Mouse (Mus musculus) C2C12 (cell line): ENCODE results near the gene Gpx4. TPM values are rescaled to one million over a fixed set of nuclear protein-coding genes. Genes with fewer than 3 reads are reported as not detected.

Experiments
- H3K27me3 ChIP-seq: one replicate; pipeline ENCODE4 v1.6.1; 2011; ENCODE audit not compliant: control insufficient read depth, insufficient read depth, insufficient read length
- H3K36me3 ChIP-seq: one replicate; pipeline ENCODE4 v1.6.1; 2011; ENCODE audit not compliant: control insufficient read depth, insufficient read depth
- H3K4me3 ChIP-seq: one replicate; pipeline ENCODE4 v1.5.1; 2011; ENCODE audit warnings: mild to moderate bottlenecking, control low read depth; ENCODE audit not compliant: poor library complexity, insufficient read depth, severe bottlenecking
- H3K79me2 ChIP-seq: one replicate; pipeline ENCODE4 v1.6.1; 2011; ENCODE audit not compliant: control insufficient read depth, insufficient read depth
- H3K79me3 ChIP-seq: one replicate; pipeline ENCODE4 v1.6.1; 2011; ENCODE audit warnings: low read depth, control low read depth
- H3ac ChIP-seq: one replicate; pipeline ENCODE3; 2011; ENCODE audit warnings: low read depth; ENCODE audit not compliant: control insufficient read depth, insufficient read length
- CEBPB ChIP-seq: IDR thresholded peaks from one replicate; pipeline ENCODE4 v1.6.1; 2011; ENCODE audit warnings: low read depth, mild to moderate bottlenecking, control low read depth, moderate library complexity
- CTCF ChIP-seq: IDR thresholded peaks from one replicate; pipeline ENCODE4 v1.5.1; 2011; ENCODE audit not compliant: control insufficient read depth, insufficient read depth, insufficient read length
- FOSL1 ChIP-seq: IDR thresholded peaks from one replicate; pipeline ENCODE4 v1.8.0; 2011; ENCODE audit warnings: mild to moderate bottlenecking, low read length; ENCODE audit not compliant: poor library complexity, insufficient read depth, severe bottlenecking
- MAX ChIP-seq: IDR thresholded peaks from one replicate; pipeline ENCODE4 v1.6.1; 2011; ENCODE audit warnings: mild to moderate bottlenecking, control low read depth
- MYOD1 ChIP-seq: IDR thresholded peaks from one replicate; pipeline ENCODE4 v1.6.1; 2011; ENCODE audit warnings: low read depth; ENCODE audit not compliant: control insufficient read depth, insufficient read length
- MYOG ChIP-seq: IDR thresholded peaks from one replicate; pipeline ENCODE4 v1.6.1; 2011; ENCODE audit not compliant: control insufficient read depth, insufficient read length; ENCODE audit errors: extremely low read depth
- USF1 ChIP-seq: IDR thresholded peaks from one replicate; pipeline ENCODE4 v1.6.1; 2011; ENCODE audit warnings: low read depth, mild to moderate bottlenecking, control low read depth, moderate library complexity
- polyA plus RNA-seq: library from polyadenylated mRNA; unstranded; fragments of >200 nt; fragmentation: generic; extraction: Trizol; gene quantifications from one replicate; pipeline ENCODE4 v1.2.1, GENCODE M21; 2012; ENCODE audit warnings: missing spikeins

Gpx4 gene
- polyA plus RNA-seq, 1 experiment = 964 TPM

DNA sequence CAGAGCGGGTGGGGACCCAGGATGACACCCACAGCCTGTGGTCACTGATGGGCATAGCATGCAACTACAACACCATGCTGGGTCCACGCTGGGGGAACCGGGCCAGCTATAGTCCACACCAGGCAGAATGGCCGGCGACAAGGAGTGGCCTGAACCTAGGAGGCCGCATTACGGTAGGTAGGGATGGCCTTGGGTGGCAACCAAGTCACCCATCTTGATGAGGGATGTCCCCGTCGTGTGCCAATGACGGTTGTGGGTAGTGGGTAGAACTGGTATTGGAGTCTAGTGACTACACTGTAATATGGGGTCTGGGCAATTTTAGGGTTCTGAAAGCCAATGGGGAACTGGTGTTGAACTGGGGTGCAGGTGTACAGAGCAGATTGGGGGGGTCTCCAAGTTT is 30.0 kb upstream of the Gpx4 start:
- no peaks in the 10 kb centered on the region for H3K79me2 ChIP-seq
- H3K36me3 ChIP-seq = peaks cover 15% of the 10 kb centered on the region
- TF ChIP-seq USF1 (no peak), CTCF (no peak), MYOD1 (no peak), CEBPB (no peak), FOSL1 (no peak), MAX (no peak), MYOG (no peak)
- no peak overlapping the region for H3K4me3 ChIP-seq
- H3K27me3 ChIP-seq = no peaks in the 10 kb centered on the region
- no peak overlapping the region for H3ac ChIP-seq
- no peaks in the 10 kb centered on the region for H3K79me3 ChIP-seq

DNA sequence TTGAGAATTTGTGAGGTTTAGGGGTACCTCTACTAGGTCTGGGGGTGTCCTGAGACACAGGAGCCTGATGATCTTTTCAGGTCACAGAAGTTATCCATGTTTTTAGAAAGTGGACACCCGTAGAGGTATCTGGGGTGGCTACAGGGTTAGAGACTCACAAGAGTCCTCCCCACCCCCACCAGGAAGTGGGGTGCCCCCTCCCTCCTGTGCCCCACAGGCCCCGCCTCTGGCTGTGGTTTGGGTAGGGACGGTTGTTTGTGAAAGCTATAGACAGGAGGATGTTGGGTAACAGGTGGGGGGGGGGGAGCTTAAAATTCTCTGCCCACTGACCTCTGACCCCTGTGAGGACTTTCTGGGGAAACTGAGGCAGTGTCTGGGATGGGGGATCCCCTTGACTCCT is 29.6 kb upstream of the Gpx4 start:
- peaks cover 12% of the 10 kb centered on the region for H3K36me3 ChIP-seq
- TF ChIP-seq FOSL1 = no peak
- TF ChIP-seq MAX = no peak
- TF ChIP-seq CTCF = no peak
- no peak for TF ChIP-seq CEBPB
- TF ChIP-seq USF1 = no peak
- no peak for TF ChIP-seq MYOD1
- no peak for TF ChIP-seq MYOG
- no peaks in the 10 kb centered on the region for H3K79me2 ChIP-seq
- H3K27me3 ChIP-seq = no peaks in the 10 kb centered on the region
- no peaks in the 10 kb centered on the region for H3K79me3 ChIP-seq
- H3K4me3 ChIP-seq = no peak overlapping the region
- H3ac ChIP-seq = no peak overlapping the region

DNA sequence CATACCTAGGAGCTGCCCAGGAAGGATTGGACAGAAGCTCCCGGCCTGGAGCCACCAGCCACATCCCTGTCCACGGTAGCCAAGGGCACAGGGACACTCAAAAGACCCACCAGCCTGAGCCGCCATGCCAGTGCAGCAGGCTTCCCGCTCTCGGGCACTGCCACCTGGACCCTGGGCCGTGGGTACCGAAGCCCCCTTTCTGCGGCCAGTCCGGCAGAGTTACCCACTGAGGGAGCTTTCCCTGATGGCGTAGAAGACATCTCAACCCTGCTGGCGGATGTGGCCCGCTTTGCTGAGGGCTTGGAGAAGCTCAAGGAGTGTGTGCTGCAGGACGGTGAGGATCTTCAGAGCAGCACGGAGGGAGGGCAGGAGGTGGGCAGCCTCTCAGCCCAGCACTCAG is 29.2 kb upstream of the Gpx4 start:
- Histone ChIP-seq H3K79me2 (no peaks in the 10 kb centered on the region), H3K4me3 (no peak overlapping the region), H3K79me3 (no peaks in the 10 kb centered on the region), H3K27me3 (no peaks in the 10 kb centered on the region), H3K36me3 (peaks cover 11% of the 10 kb centered on the region), H3ac (no peak overlapping the region)
- no peak for TF ChIP-seq CEBPB
- TF ChIP-seq MAX = no peak
- no peak for TF ChIP-seq CTCF
- TF ChIP-seq FOSL1 = no peak
- no peak for TF ChIP-seq MYOD1

DNA sequence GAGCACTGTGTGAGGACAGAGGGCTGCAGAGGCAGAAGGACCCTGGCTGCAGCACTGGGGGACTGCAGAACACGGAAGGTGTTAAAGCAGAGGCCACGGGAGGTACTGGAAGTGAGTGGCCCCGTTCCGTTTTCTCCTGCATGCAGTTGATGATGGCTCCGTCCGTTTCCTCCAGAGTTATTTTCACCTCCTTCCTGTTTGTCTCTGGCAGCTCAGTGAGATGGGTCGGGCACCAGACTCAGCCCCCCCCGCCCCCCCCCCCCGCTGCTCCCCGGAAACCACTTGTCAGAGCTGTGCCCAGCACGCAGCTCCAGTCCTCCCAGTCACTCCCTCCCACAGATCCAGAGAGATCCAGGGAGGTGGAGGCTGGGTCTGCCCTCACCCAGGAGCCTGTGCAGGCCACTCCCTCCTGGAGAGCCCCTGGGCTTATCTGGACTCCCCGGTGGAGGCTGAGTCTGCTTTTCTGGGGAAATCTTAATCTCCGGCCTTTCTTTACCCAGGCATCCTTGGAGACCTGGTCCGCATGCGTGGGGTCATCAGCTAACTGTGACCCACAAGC is 28.1 kb upstream of the Gpx4 start:
- Histone ChIP-seq H3ac (peak overlapping the region; percentile 8), H3K4me3 (no peak overlapping the region), H3K79me3 (no peaks in the 10 kb centered on the region), H3K79me2 (no peaks in the 10 kb centered on the region), H3K27me3 (no peaks in the 10 kb centered on the region), H3K36me3 (peaks cover 5% of the 10 kb centered on the region)
- TF ChIP-seq USF1 = no peak
- TF ChIP-seq MYOD1 = no peak
- TF ChIP-seq MAX = no peak
- TF ChIP-seq CTCF = no peak
- TF ChIP-seq CEBPB = no peak
- TF ChIP-seq MYOG = no peak
- TF ChIP-seq FOSL1 = no peak

DNA sequence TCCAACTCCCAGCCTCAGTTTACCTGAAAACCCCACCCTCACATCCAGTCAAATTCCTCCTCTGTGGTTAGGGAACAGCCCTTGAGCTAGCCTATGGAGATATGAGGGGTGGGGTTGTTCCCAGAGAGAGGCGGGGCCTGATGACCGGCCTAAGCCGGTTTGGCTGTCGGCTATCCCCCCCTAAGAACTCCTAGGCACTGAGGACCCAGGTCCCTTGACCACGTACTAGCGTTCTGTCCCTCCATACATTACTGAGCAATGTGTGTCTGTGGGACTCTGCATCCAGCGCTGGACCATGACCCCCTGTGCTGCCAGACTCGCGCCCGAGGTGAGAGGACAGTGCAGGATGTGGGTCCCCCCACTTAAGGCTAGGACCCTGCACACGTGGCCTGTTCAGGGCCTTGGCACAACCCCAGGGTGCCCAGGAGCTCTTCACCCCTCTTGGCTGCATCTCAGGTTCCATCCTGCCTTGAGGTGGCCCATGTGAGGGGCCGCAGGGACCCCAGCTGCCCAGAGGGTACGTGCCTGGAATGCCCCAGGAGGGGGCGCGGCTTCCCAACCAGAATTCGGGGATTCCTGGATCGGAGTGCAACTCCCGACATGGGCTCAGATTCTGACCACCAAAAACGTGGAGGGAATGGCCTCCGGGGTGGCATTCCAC is 27.4 kb upstream of the Gpx4 start:
- H3K79me2 ChIP-seq = no peaks in the 10 kb centered on the region
- TF ChIP-seq MAX (no peak), MYOG (no peak)
- H3K27me3 ChIP-seq = no peaks in the 10 kb centered on the region
- H3ac ChIP-seq = no peak overlapping the region
- no peak overlapping the region for H3K4me3 ChIP-seq
- no peaks in the 10 kb centered on the region for H3K79me3 ChIP-seq
- peaks cover 5% of the 10 kb centered on the region for H3K36me3 ChIP-seq

DNA sequence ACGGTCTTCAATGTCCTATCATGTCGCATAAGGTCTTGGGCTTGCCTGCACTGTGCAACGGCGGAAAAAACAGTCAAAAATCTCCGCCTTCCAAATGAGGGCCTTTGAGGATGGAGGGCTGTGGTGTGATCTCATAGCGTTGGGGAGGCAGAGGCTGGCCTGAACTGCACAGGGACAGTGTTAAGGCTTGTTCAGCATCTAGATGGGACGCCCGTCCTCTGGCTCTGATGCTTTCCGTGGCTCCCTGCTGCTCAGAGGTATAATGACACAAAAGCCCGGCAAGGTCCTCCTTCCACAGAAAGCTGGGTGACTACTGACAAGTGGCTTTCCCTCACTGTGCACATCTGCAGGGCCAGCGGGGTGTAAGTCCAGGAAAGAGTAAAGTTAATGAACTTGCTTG is 26.8 kb upstream of the Gpx4 start:
- Histone ChIP-seq H3K27me3 (no peaks in the 10 kb centered on the region), H3K79me3 (no peaks in the 10 kb centered on the region), H3K36me3 (peaks cover 4% of the 10 kb centered on the region), H3K4me3 (no peak overlapping the region), H3K79me2 (no peaks in the 10 kb centered on the region), H3ac (no peak overlapping the region)
- TF ChIP-seq CTCF = no peak
- TF ChIP-seq MYOD1 = no peak
- no peak for TF ChIP-seq CEBPB
- TF ChIP-seq MAX = no peak
- TF ChIP-seq MYOG = no peak
- no peak for TF ChIP-seq USF1
- TF ChIP-seq FOSL1 = no peak
